Mouse (Mus musculus) CD4-positive helper T cell, adult 2 months (primary cell): ENCODE results near the gene Arid5b.
A peak's percentile ranks its signal among the peaks of the same experiment; 100 is the strongest.
"Not testable (repeated sequence)": the region's sequence is repeated elsewhere in the genome, so short reads cannot be mapped to it uniquely, and the experiment has no call there.

Experiments
- DNase-seq: peaks from one replicate; pipeline ENCODE4 v3.0.0-alpha.2; 2012; ENCODE audit warnings: low read depth, missing footprints, low spot score

Arid5b gene

DNA sequence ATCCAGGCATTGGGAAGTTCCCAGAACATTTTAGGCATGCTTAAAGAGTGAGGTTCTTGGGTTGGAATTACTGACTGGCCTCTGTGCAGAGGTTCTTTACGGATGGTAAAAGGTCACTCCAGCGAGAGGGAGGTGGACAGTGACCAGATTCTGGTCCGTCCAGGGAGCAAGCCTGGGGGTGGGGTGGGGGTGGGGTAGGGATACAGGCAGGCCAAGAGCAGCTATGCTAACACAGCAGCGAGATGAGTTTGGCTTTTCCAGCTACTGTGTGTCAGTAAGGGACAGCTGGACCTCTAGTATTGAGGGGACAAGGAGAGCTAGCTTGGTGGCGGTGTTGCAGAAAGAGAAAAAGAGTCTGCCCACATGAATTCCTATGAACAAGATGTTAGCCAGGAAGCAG, 167.9 kb downstream of the Arid5b start:
- DNase-seq = no peak

DNA sequence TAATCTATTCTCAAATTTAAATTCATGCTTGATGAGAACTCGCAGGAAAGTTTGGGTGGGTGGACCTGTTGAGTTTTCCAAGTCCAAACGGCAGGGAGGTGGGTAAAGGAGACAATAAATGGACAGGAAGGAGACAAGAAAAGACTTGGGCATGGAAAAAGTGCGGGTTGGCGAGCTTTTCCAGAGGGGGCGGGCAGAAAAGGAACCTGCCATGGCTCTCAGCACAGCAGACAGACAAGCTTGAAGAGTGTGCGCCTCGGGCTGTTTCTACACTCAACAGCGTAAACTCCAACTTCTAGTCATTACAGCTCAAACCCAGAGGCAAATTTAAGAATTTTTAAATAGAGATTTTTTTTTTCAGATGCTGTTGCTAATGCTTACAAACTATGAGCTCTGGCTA, 168.4 kb downstream of the Arid5b start:
- DNase-seq = no peak

DNA sequence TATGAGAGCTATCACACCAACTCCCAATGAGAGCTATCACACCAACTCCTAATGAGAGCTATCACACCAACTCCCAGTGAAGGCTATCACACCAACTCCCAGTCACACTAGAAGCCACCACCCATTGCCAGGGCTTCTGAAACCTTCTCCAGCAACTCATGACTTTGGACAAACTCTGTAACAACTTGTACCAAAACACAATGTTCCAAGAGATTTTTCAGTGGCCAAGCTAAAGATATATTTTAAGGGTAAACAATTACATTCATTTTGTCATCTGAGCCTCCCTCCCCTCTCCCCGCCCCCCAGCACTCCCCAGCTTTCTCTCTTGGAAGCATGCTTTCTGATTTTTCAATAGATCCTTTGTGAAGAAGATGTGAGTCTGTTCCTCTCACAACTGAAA, 168.9 kb downstream of the Arid5b start:
- DNase-seq = no peak

DNA sequence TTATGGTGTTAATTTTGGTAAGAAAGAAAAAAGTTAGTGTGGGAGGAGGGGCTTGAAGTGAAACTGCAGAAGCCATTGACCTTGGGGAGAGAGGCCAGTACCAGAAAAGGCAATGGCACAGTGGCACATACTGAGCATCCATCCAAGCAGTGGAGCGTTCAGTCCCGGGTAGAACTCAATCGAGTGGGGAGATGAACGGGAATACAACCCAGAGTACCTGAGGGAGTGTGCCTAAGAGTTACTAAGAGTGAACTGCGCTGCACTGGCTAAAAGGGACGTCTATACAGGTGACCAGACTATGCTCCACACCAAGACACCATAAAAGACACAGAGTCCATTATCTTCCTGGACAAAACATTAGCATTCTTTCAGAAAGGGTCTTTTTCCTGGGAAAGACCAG, 170.8 kb downstream of the Arid5b start:
- DNase-seq = no peak

DNA sequence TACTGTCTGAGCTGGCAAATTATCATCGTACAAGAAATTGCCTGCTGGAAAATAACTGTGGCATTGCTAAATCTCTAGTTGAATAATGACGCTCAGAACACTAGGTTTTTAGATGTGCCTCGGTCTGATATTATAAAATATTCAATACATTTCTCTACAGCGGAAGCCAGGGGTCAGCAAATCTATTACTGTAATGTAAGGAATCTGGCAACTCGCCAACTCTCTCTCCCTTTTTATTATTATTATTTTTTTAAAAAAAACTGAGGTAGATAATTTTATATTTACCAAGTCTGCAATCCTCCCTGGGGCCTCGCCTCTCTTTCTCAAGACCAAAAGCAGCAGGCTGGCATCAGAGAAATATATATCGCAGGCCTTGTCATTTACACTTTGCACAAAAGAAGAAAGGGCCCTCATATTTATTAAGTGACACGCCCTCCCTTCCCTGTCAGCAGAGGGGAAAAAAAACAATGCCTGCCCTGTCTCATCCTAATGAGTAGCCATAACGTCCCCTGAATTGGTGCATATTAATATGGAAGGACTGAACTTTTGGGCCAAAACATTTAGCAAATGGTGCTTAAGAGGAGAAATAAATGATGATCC, 172.1 kb downstream of the Arid5b start:
- DNase-seq = no peak

DNA sequence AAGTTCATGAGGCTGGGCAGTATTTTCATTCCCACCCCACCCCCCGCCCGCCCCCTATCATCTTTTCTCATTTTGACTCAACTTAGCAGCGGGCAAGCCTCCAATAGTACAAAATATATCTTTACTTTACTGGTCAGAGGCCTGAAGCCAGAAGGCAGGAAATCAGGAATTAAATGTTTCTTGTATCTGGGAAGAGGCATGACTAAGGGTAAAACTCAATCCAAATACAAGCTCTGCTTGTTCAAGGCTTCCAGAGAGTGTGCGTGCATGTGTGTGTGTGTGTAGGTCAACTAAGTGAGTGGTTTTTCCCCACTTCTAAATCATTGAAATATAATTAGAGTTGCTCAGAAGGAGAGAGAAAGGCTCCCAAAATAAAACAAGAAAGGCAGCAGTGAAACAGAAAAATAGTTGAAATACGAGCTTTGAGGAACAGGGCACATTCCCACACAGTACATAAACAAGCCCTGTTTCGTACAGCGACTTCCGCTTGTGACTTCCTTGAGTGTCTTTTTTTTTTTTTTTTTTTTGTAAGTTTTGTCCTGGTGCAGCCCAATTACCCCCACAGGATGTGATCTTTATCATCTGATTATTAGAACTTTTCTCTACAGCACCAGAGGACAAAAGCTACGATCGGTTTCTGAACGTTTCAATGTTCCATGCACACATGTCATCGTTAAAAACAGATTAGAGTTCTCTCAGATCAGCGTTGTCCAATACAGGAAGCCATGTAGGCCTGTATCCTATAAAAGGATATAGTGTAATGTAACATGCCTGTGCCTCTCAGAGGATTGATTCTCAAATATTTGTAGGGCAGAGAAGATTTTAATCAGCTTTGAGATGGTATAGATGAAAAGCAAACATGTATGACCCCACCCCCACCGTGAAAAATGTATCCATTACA, 173.4 kb downstream of the Arid5b start:
- peak; percentile 76 for DNase-seq

DNA sequence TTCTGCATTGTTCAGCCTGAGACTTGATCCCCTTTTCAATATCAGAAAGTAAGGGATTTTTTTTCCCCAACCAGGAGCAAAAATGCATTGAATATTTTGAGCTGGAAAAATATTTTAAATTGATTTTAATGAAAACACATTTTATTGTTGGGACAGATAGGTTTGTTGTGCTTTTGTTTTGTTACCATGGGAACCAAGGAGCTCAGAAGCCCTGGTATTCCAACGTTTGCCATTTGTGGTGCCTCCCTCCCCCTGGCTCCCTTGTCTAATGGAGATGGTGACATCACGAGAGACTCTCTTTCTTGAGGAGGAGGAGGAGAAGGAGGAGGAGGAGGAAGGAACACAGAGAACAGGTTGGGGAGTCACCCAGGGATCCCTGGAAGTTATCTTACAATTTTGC, 174.1 kb downstream of the Arid5b start:
- DNase-seq = peak; percentile 34

DNA sequence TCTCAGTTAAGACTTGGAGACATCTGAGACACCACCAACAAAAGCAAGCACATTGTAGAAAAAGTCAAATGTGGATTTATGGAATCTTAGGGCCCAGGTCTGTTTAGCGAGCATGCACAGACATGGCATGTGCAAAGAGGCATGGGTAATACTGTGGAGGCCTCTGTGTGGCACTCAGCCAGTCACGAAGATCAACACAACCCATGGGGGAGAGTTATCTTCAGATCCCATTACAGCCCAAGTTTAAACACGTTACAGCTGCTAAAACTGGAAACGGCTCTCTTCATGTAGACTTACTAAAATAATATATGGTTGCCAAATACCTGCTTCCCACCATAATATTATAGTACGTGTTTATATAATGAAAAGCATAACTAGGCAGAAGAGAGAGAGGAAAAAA, 174.6 kb downstream of the Arid5b start:
- DNase-seq = no peak

DNA sequence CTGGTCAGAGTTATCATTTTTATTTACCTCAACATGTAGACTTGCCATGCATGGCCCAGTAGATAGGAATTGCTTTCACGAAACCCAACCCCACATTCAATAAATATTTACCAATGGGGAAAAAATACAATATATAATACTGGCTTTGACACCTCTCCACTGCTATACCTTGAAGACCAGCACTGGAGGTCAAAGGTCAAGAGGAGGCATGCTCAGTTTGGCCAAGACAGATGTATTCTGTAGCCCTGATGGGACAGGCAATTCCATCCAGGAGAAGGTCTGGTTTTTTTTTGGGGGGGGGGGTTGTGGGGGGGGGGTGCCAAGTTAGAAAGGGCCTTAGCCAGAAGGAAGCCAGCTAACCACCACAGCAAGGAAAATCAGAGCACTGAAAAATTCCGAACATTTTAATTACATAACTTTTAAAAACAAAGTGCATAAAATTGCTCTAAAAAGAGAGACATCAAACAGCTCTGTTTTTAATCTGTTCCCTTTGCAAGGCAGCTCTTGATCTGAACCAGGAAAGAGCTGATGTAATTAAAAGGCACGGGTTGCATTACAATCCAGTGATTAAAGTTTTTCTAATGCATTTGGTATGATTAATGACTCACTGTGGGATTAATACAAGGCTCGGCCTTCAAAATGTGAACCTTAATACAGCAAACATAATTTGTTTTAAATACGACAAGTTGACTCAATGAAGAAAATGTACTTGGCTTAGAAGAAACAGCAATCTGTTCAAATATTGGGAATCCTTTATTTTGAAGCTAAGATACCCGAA, 175.3 kb downstream of the Arid5b start:
- no peak for DNase-seq

DNA sequence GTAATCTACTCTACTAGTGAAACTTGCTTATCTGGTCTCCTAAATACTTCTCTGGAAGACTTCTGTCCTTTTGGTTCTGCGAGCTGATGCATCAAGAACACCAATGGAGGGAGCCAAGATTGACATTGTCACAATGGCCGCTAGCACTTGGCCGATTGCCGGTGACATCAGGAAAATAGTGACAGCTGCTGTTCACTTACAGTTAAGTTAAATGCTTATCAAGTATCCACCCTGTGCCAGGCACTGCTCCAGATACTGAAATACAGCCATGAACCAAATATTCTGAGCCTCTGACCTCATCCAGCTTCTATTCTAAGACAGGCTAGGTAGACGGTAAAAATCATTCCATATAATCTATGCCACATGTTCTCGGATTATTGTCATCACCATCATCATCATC, 176.0 kb downstream of the Arid5b start:
- DNase-seq = no peak

DNA sequence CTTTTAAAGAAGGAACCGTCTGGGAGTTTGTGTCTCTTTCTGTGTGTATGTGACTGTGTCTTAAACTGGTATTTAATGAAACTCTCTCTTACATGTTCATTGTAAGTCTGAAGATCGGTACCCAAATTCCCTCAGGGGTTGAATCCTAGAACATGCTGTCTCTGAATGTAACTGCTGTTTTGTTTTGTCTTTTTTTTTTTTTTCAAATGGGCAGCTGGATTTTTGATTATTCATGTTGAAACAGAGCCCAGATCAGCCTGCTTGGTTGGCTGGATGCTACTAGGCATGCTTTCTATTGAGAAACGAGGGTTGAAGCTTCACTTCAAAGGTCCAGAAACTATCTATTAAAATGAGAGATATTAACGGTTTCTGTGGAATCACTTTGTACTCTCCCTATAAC, 177.3 kb downstream of the Arid5b start:
- DNase-seq = no peak

DNA sequence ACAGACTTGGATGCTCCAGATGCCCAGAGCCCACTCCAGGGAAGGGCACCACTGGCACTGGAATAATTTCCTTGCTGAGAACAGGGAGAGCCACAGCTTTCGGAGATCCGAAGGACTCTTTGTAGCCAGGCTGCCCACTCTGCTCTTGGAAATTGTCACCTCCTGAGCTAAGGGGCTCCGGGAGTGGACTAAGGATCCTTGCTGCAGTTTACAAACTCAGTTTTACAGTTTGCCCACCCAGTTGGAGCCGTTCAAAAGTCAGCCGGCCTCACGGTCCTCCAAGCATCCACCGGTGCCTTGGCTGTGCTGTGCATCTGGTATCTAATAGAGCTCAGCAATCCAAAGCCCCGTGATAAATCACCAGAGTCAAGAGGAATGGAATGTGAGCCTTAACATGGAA, 178.0 kb downstream of the Arid5b start:
- no peak for DNase-seq

DNA sequence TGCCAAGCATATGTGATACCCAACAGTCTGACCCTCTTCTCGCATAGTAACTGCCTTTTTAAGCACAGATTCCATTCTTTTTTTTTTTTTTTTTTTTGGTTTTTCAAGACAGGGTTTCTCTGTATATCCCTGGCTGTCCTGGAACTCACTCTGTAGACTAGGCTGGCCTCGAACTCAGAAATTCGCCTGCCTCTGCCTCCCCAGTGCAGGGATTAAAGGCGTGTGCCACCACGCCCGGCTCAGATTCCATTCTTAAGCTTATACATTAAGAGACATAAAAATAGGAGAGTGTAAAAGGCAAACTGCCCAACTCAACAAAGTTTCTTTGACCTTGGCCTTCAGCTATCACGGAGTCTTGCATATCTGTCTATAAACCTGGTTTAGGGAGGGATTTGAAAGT, 178.7 kb downstream of the Arid5b start:
- DNase-seq = not testable (repeated sequence)

DNA sequence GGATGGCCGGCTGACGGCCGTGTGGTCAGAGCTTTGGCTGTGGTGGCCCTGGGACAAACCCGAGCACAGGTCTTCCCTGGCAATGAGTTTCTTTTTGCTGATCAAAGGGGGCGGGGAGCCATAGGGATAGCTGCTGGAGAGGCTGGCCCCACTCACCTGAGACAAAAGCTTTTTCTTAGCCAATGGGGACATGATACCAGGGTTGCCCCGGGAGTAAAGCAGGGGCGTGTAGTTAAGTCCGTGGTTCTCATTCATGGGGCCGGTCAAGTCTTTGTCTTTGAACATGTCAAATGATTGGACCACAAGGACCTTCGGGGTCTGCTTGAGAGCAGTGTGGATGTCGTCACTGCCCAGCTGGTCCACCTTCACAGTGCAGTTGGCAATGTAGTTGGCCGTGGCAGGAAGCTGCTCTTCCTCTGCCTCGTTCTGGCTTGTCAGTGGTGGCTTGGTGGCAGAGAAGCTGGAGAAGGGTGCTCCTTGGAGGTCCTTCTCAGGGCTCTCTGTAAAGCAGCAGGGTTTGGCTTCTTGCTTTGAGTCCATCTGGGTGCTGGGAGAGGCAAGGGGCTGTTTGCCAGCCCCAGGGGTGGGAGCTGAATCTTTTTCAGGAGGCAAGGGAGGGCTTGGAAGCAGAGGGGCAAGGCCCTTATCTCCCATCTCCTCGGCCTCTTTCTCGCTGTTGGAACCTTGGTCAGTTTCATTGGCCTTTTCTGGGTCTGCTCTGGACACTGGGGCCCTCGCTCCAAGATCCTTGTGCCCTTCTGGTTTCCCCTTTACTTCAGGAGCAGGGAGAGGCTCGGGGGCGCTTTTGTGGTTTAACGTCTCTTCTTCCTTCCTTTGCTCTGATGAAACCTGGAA, 180.5 kb downstream of the Arid5b start:
- DNase-seq = no peak

DNA sequence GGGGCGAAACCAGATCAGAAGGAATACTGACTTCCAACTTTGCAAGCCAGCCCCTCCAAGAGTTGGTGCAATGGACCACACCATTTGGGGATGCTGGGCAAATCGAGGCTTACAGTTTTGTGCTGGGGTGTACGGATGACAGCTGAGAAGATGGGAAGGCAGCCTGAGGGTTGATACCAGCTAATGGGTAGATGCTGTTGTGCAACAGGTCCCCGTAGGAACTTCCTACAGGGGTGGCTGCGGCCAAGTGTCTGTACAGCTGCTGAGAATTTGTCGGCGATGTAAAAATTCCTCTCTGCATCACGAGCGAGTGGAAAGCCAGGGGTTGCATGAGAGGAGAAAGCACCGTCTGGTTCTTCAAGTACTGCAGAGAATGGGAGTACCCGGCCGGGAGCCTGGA, 182.1 kb downstream of the Arid5b start:
- DNase-seq = no peak

DNA sequence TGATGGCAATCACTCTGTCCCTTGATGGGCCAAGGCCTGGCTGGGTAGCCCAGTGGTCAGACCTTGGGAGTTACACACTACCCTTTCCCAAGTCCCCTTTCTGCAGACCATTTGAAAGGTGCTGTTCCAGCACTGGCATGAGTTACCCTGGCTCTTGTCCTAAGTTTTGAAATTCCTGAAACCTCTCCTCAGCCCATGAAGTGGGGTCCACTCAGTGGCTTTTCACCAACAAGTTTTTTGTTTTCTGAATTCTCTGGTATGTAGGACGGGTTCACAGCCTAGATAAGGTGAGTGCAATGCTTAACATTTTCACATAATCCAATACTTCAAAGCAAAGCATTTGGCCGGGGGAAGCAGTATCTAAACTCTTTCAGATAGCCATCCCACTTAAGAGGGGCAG, 183.4 kb downstream of the Arid5b start:
- no peak for DNase-seq

DNA sequence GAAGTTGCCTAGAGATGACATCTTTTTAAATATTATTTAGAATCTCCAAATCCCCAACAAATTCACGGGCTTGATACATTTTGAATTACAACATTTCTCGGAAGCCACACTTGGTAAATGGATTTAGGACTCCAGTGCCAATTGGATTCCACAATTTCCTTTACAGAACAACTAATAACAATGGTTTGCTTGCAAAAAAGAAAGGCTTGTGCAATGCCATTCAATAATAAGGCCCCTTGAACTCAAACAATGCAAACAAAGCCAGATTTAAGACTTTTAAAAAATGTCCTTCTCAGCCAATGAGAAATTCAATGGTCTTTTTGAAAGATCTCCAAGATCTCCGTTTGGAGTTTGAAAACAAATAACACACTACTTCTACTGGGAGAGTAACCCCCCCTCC, 185.0 kb downstream of the Arid5b start:
- no peak for DNase-seq

DNA sequence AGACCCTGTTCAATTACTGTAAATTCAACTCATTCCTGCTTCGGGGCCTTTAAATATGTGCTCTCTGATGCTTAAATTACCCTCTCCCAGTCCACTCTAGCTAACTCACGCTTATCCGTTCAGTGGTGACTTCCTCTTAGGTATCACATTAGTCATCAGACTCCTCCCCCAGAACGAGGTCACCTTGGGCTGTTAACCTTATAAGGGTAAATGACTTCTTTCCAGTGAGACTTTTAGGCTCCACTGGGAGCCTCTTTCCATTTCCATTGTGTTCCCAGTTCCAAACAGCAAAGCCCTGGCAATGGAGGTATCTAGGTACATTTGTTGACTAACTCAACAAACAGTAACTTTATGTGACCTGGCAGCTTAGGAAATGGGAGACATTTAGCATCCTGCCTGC, 186.7 kb downstream of the Arid5b start:
- no peak for DNase-seq

DNA sequence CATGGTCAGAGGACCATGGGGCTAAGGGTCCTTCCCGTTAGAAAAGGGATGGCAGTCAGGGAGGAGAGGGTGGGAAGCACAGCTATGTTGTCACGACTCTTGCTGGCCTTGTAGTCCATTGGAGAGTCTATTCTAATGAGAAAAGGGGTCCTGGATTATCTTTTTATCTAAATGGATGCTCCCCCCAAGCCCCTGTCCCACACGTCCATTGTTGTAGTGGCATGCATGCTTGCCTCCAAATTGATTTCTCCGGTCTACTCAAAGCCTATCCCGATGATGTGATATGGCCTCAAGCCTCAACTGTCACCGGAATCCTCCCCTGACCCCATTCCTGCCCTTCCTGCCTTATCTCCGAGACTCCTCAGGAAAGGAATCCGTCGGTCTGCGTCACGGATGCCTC, 187.5 kb downstream of the Arid5b start:
- DNase-seq = no peak

DNA sequence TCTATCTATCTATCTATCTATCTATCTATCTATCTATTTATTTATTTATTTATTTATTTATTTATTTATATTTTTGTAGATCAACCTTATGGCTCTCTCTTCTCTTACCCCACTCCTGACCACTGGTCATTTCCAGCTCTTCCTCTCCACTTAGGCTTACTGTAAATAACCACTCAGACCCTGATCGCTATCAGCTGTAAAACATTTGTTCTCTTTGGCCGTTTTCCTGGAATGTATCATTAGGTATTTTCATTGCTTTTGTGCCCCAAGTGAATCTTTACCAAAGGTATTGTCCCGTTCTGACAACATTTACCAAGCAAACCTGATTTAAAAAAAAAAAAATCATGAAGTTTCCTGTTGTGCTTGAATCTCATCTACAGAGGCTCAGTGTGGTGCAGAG, 188.0 kb downstream of the Arid5b start:
- no peak for DNase-seq

DNA sequence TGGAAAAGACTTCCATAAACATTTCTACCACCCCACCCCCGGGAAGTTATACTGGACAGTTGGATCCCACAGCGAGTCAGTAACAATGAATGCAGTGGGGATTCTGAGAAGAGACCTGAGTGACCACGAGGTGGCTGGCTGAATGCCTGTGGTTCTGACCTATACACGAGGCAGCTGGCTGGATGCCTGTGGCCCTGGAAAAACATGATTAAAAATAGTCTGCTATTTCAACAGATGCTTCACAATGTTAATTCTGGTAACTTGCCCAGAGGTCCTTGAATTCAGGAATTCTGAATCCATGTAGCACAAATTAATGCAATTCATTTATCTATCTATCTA, 188.4 kb downstream of the Arid5b start:
- no peak for DNase-seq
